Mouse (Mus musculus) intestine, embryonic 14.5 days (tissue): ENCODE measurements around the gene Dirc2. TPM values are rescaled to one million over a fixed set of nuclear protein-coding genes. Genes with fewer than 3 reads are reported as not detected.

Source experiments
- ATAC-seq: fragments of 200-750 bp; cut with Nextera tagmentation; replicated peaks from 2 replicates; pipeline ENCODE4 v1.8.0; 2017; ENCODE audit warnings: low read depth, moderate number of reproducible peaks, moderate TSS enrichment, moderate library complexity; ENCODE audit not compliant: low FRiP score, low TSS enrichment
- DNase-seq: peaks from one replicate; pipeline ENCODE4 v3.0.0-alpha.2; 2018; ENCODE audit warnings: low spot score
- H3K27ac ChIP-seq: fragments of 300-500 bp; sonication (generic); 2 replicates; pipeline ENCODE4 v1.5.1; 2014; ENCODE audit warnings: low read depth, mild to moderate bottlenecking, control low read depth
- H3K27me3 ChIP-seq: fragments of 300-500 bp; sonication (generic); replicated peaks from 2 replicates; pipeline ENCODE4 v1.6.1; 2014; ENCODE audit warnings: low read length, control low read depth; ENCODE audit not compliant: control insufficient read depth, insufficient read depth
- H3K36me3 ChIP-seq: fragments of 300-500 bp; sonication (generic); 2 replicates; pipeline ENCODE4 v1.6.1; 2014; ENCODE audit warnings: low read length, control low read depth; ENCODE audit not compliant: control insufficient read depth, insufficient read depth
- H3K4me1 ChIP-seq: fragments of 300-500 bp; sonication (generic); replicated peaks from 2 replicates; pipeline ENCODE4 v1.6.1; 2014; ENCODE audit warnings: low read length, control low read depth, mixed read lengths; ENCODE audit not compliant: control insufficient read depth, insufficient read depth
- H3K4me2 ChIP-seq: fragments of 300-500 bp; sonication (generic); 2 replicates; pipeline ENCODE4 v1.6.1; 2014; ENCODE audit warnings: low read length
- H3K4me3 ChIP-seq: fragments of 300-500 bp; sonication (generic); 2 replicates; pipeline ENCODE4 v1.5.1; 2014; ENCODE audit warnings: low read depth, low read length, control low read depth, mixed read lengths
- H3K9ac ChIP-seq: fragments of 300-500 bp; sonication (generic); 2 replicates; pipeline ENCODE4 v1.6.1; 2014; ENCODE audit warnings: mild to moderate bottlenecking, low read length
- H3K9me3 ChIP-seq: fragments of 300-500 bp; sonication (generic); 2 replicates; pipeline ENCODE4 v1.6.1; 2016; ENCODE audit warnings: low read length, control low read depth; ENCODE audit not compliant: control insufficient read depth
- WGBS: fragments of 180-500 bp; shearing (Covaris S2); extraction: QIAGEN DNeasy Blood & Tissue Kit; methylation state at CpG from one replicate; pipeline ENCODE4 v1.1.7; 2014; 5-methylcytosine and 5-hydroxymethylcytosine counted together
- polyA plus RNA-seq: library from polyadenylated mRNA; unstranded; fragments of >200 nt; fragmentation: Nextera tagmentation; extraction: Ambion mirVana; gene quantifications from 2 replicates; pipeline ENCODE4 v1.2.1, GENCODE M21; 2014

Dirc2 gene
- polyA plus RNA-seq, 1 experiment from 2014 or later = 18.6 TPM

DNA sequence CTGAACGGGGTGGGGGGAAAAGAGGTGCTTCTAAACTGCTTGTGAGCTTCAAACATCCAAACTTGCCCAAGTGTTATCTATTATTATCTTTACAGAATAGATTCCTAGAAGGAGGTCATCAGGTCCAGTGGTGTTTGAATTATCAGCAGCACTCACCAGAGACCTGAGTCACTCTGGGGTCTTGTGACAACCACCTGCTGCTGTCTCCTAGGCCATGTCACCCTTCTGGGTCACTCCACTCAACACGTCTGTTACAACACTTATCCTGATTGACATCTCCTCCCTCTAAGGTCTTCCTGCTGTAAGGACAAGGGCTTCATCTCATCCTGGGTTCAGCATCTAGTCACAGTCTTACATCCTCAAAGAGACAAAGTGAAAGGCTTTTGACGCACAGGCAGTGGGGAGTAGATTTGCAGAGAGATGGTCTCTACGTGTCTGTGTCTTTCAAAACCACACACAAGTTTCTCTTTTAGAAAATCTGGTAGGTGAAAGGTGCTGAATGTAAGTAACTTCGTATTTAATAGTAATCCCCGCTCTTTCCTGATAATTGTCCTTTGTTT lies 22.9 kb upstream of the Dirc2 start:
- WGBS = 87% methylated on average over 6 of the region's 6 CpGs
- Histone ChIP-seq H3K9ac (no peak overlapping the region), H3K4me2 (no peak overlapping the region), H3K4me1 (no peaks in the 10 kb centered on the region), H3K27ac (no peak overlapping the region), H3K9me3 (no peaks in the 10 kb centered on the region), H3K27me3 (no peaks in the 10 kb centered on the region), H3K4me3 (no peak overlapping the region), H3K36me3 (peaks cover 17% of the 10 kb centered on the region)
- ATAC-seq (no peak), DNase-seq (peak; percentile 44)

DNA sequence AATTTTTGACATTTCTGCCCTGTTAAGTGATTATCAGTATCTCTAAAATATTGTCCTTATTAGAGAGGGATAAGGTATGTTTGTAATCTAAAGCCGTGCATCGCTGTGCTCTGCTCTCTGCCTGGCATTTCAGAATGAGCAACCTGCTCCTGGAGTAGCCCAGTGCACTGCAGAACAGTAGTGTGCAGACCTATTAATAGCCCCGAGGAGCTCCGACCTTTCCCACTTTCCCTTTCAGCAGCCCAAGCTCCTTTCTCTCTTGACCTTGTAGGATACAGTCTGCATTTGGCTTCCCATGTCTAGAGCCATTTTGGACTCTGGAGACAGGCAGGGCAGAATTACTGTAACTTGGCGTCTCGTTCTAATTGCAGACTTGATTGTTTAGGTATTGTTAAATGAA lies 19.2 kb upstream of the Dirc2 start:
- H3K36me3 ChIP-seq = peaks cover 19% of the 10 kb centered on the region
- 90% methylated on average over 6 of the region's 6 CpGs for WGBS
- H3K4me1 ChIP-seq = no peaks in the 10 kb centered on the region
- H3K4me2 ChIP-seq = no peak overlapping the region
- H3K4me3 ChIP-seq = no peak overlapping the region
- no peaks in the 10 kb centered on the region for H3K9me3 ChIP-seq
- H3K9ac ChIP-seq = no peak overlapping the region
- ATAC-seq (no peak), DNase-seq (peak; percentile 46)
- no peak overlapping the region for H3K27ac ChIP-seq
- no peaks in the 10 kb centered on the region for H3K27me3 ChIP-seq

DNA sequence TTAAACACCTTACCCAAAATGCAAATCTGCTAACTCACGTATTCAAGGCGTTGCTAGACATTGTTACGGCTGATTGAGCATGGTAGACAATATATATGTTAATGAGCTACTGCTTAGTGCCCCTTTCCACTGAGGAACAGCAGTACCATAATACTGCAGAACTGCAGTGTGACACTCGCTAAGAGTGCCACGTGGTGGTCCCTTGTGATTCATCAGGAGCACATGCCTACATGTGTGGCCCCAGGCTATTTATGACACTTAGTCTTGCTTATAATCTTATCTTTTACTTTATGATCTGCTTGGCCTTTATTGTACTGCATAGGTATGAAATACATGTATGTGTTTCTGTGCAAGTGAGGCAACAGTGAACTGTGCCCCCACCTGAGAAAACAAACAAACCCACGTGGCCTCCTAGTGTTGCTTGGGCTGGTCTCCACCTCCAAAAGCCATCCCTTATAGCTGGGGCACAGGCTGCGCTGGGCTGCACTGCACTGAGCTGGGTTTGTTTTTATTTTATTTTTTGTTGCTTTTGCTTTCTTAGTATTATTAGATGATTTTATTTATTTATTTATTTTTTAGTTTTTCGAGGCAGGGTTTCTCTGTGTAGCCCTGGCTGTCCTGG lies 18.5 kb upstream of the Dirc2 start:
- H3K9ac ChIP-seq = no peak overlapping the region
- H3K4me2 ChIP-seq = no peak overlapping the region
- ATAC-seq (no peak), DNase-seq (peak; percentile 36)
- 88% methylated on average over 8 of the region's 8 CpGs for WGBS
- H3K36me3 ChIP-seq = peaks cover 19% of the 10 kb centered on the region
- no peaks in the 10 kb centered on the region for H3K27me3 ChIP-seq
- H3K9me3 ChIP-seq = no peaks in the 10 kb centered on the region
- H3K27ac ChIP-seq = no peak overlapping the region
- no peak overlapping the region for H3K4me3 ChIP-seq
- no peaks in the 10 kb centered on the region for H3K4me1 ChIP-seq

DNA sequence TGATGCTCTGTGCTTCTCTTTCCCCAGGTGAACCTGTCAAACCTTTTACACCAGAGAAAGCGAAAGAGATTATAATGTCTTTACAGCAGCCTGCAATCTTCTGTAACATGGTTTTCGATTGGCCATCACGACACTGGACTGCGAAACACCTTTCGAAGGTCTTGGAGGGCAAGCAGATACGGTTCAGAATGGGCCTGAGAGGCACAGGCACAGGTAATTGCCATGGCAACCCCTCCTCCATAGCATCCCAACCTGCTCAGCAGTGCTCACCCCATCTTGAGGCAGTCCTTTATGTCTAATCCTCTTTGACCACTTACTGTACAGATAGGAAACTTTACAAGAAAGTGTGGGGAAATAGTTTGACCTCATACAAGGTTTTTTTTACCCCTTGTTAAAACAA lies 18.0 kb upstream of the Dirc2 start:
- ATAC-seq = no peak
- H3K27me3 ChIP-seq = no peaks in the 10 kb centered on the region
- H3K4me2 ChIP-seq = no peak overlapping the region
- WGBS = 77% methylated on average over 6 of the region's 6 CpGs
- H3K27ac ChIP-seq = no peak overlapping the region
- H3K4me3 ChIP-seq = no peak overlapping the region
- H3K36me3 ChIP-seq = peaks cover 19% of the 10 kb centered on the region
- no peak overlapping the region for H3K9ac ChIP-seq
- H3K9me3 ChIP-seq = no peaks in the 10 kb centered on the region
- no peaks in the 10 kb centered on the region for H3K4me1 ChIP-seq
- DNase-seq = peak; percentile 36

DNA sequence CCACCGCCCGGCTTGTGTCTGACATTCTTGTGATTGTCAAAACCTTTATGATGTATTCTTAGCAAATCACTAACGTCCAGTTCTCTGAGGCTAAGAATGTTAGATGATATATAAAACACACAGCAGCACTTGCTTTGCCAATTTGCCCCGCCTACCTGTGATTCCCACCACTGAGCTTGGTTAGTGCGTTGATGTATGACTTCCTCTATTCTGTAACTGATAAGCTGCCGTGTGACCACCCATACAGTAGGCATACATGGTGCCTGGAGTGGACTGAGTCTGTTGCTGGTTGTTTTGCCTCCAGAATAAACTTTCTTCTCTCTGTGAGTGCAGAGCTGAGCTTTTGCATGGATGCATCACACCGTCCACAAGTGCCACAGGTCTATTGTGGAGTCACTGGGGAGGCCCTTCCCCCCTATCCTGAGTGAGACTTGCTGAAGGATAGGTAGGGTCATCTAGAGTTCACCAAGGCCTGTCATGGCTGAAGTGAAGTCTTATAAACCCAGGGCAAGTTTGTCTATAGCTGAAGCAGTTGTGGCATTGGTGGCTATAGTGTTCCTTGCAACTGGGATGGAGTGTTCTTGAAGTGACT lies 15.1 kb upstream of the Dirc2 start:
- Histone ChIP-seq H3K27ac (no peak overlapping the region), H3K36me3 (peaks cover 19% of the 10 kb centered on the region), H3K4me2 (no peak overlapping the region), H3K9ac (no peak overlapping the region), H3K4me3 (no peak overlapping the region), H3K9me3 (no peaks in the 10 kb centered on the region), H3K27me3 (no peaks in the 10 kb centered on the region), H3K4me1 (no peaks in the 10 kb centered on the region)
- no peak for ATAC-seq
- peak; percentile 42 for DNase-seq
- WGBS = 59% methylated on average over 7 of the region's 7 CpGs

DNA sequence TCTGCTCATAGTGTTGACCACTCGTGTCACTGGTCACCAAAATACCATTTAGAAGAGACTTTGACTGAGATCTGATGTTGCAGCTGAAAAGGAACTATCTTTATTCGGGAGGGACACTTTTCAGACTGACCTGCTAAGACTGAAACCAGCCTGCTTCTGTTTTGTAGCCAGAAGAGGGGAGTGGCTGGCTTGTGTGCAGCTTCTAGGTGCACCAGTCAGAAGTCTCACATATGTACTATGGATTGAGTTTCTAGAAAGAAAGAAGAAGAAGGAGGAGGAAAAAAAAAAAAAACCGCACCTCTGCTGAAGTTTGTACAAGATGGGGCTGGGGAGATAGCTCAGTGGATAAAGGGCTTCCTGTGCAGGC lies 14.0 kb upstream of the Dirc2 start:
- WGBS = 91% methylated on average over 3 of the region's 3 CpGs
- Histone ChIP-seq H3K36me3 (peaks cover 13% of the 10 kb centered on the region), H3K9ac (no peak overlapping the region), H3K9me3 (no peaks in the 10 kb centered on the region), H3K4me2 (no peak overlapping the region), H3K4me1 (no peaks in the 10 kb centered on the region), H3K27me3 (no peaks in the 10 kb centered on the region), H3K27ac (no peak overlapping the region), H3K4me3 (no peak overlapping the region)
- DNase-seq (no peak), ATAC-seq (no peak)

DNA sequence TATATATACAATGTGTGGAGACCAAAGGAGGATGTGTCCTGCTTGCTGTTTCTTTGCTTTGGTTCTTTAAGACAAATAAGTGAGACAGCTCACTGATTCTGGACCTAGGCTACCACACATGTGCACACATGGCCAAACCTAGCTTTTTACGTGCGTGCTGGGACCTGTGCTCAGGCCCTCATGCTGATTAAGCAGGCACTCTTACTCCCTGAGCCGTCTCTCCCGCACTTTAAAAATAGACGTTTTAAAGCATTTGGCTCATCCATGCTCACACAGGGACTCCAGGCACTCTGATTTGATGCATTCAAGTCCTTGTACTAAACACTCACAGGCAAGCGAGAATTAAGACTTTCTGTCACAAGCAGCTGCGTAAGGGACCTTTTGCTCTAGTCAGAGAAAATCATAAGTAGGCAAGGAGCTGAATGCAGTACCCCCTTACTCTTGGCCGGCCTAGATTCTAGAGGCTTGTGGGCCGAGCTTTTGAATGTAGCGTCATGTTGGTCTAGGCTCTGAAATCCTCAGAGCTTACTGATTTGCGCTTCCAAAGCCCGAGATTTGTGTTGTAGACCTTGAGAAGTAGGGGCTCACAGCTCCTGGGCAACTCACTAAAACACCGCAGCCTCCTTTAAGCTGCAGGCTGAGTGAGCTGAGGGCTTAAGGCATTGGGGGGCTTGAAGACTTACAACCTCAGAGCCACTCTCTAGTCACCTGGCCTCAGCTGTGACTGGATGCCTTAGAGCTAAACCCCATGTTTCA lies 13.5 kb upstream of the Dirc2 start:
- Histone ChIP-seq H3K27me3 (no peaks in the 10 kb centered on the region), H3K27ac (no peak overlapping the region), H3K4me2 (no peak overlapping the region), H3K9ac (no peak overlapping the region), H3K4me3 (no peak overlapping the region), H3K4me1 (no peaks in the 10 kb centered on the region), H3K36me3 (peaks cover 7% of the 10 kb centered on the region), H3K9me3 (no peaks in the 10 kb centered on the region)
- 88% methylated on average over 13 of the region's 13 CpGs for WGBS
- peak; percentile 35 for DNase-seq
- ATAC-seq = no peak

DNA sequence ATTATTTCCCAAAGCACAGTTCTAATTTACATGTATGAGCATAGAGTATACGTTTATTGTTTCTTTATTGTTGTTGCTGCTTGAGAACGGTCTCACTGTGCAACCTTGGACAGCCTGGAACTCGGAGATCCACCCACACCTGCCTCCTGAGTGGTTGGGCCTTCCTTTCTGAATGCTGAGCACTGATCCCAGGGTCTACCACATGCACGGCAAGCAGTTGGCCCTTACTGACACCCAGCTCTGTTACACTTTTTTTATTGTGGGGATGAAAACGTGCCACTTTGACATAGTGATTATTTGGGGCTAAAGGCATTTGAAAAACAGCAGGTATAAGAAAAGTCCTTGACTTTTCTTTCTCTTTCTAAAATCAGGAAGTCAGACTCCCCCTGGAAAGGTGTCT lies 12.5 kb upstream of the Dirc2 start:
- 85% methylated on average over 5 of the region's 5 CpGs for WGBS
- DNase-seq = no peak
- H3K27ac ChIP-seq = no peak overlapping the region
- no peaks in the 10 kb centered on the region for H3K27me3 ChIP-seq
- H3K36me3 ChIP-seq = no peaks in the 10 kb centered on the region
- ATAC-seq = no peak
- H3K9me3 ChIP-seq = no peaks in the 10 kb centered on the region
- H3K4me2 ChIP-seq = no peak overlapping the region
- H3K4me3 ChIP-seq = no peak overlapping the region
- no peak overlapping the region for H3K9ac ChIP-seq
- no peaks in the 10 kb centered on the region for H3K4me1 ChIP-seq
